Mouse (Mus musculus) intestine, postnatal 0 days (tissue): ENCODE data around the gene Xkr7. TPM values are rescaled to one million over a fixed set of nuclear protein-coding genes. Genes with fewer than 3 reads are reported as not detected.
A peak's percentile ranks its signal among the peaks of the same experiment; 100 is the strongest.

ENCODE experiments used
- ATAC-seq: fragments of 200-750 bp; cut with Nextera tagmentation; 2 replicates; pipeline ENCODE4 v1.8.0; 2017; ENCODE audit warnings: mild to moderate bottlenecking, moderate TSS enrichment, moderate library complexity
- H3K27ac ChIP-seq: fragments of 300-500 bp; sonication (generic); 2 replicates; pipeline ENCODE4 v1.5.1; 2014; ENCODE audit warnings: mild to moderate bottlenecking, low read depth, low read length, moderate library complexity
- H3K27me3 ChIP-seq: fragments of 300-500 bp; sonication (generic); replicated peaks from 2 replicates; pipeline ENCODE4 v1.6.1; 2014; ENCODE audit warnings: low read length, mixed read lengths; ENCODE audit not compliant: control insufficient read depth, insufficient read depth
- H3K36me3 ChIP-seq: fragments of 300-500 bp; sonication (generic); 2 replicates; pipeline ENCODE4 v1.6.1; 2014; ENCODE audit warnings: mild to moderate bottlenecking, moderate library complexity; ENCODE audit not compliant: control insufficient read depth, insufficient read depth
- H3K4me1 ChIP-seq: fragments of 300-500 bp; sonication (generic); replicated peaks from 2 replicates; pipeline ENCODE4 v1.6.1; 2014; ENCODE audit warnings: antibody characterized with exemption, low read length, mixed read lengths; ENCODE audit not compliant: control insufficient read depth, insufficient read depth
- H3K4me2 ChIP-seq: fragments of 300-500 bp; sonication (generic); replicated peaks from 2 replicates; pipeline ENCODE4 v1.6.1; 2014; ENCODE audit warnings: low read depth, mild to moderate bottlenecking, moderate library complexity
- H3K4me3 ChIP-seq: fragments of 300-500 bp; sonication (generic); 2 replicates; pipeline ENCODE4 v1.5.1; 2014; ENCODE audit warnings: low read depth, low read length
- H3K9ac ChIP-seq: fragments of 300-500 bp; sonication (generic); 2 replicates; pipeline ENCODE4 v1.6.1; 2014; ENCODE audit warnings: mild to moderate bottlenecking, low read depth, low read length
- H3K9me3 ChIP-seq: fragments of 300-500 bp; sonication (generic); 2 replicates; pipeline ENCODE4 v1.6.1; 2016; ENCODE audit warnings: mixed run types; ENCODE audit not compliant: control insufficient read depth
- CTCF ChIP-seq: sonication (generic); IDR thresholded peaks from 2 replicates; pipeline ENCODE4 v1.5.1; 2016; ENCODE audit warnings: low read depth, mild to moderate bottlenecking, control low read depth, antibody characterized with exemption, moderate library complexity
- WGBS: fragments of 180-500 bp; shearing (Covaris S2); extraction: QIAGEN DNeasy Blood & Tissue Kit; methylation state at CpG from one replicate; pipeline ENCODE4 v1.1.7; 2014; 5-methylcytosine and 5-hydroxymethylcytosine counted together
- polyA plus RNA-seq: library from polyadenylated mRNA; unstranded; fragments of >200 nt; fragmentation: Nextera tagmentation; extraction: Ambion mirVana; gene quantifications from 2 replicates; pipeline ENCODE4 v1.2.1, GENCODE M21; 2015

Xkr7 gene
- polyA plus RNA-seq, 1 experiment from 2014 or later = not detected

DNA sequence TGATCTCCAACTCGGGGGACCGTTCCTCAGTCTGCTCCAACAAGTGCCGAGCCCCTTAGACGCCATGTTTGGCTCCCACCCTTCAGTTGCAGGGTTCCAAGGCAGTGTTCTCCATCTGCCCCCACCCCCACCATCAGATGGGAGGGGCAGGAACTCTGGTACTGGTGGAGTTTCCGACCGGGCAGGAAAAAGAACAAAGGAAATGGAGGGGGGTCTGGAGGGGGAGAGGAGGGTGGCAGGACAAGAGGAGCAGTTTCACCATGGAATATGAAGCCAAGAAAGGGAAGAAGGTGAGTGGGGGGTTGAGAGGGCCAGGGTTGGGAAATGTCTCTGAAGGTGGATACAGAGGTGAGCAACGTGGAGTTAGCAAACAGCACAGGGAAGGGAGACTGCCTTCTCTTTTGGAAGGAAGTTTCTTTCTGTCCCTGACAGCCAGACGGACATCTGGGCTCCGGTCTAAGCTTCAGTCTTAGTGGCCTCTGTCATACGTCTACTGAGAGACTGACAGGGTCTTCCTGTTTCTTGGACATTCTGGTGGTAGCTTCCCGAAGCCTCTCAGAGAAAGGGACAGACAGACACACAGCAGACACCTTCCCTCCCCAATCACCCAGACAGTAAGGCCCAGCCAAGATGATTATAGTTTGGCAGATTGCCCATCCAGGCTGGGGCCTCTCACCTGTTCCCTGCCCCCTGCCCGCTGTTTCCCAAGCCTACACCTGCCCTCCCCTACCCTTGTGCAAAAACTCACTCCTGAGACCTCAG lies 34.3 kb downstream of the Xkr7 start, which contains the start of gene Ccm2l:
Gene Ccm2l (plus strand): TSS at position 209 of the 762 bp plus-strand sequence.
- peak within 1 kb of the TSS; percentile 16; the same call in 1 of the 2 replicates for H3K4me3 ChIP-seq
- H3K4me1 ChIP-seq = no peaks in the 10 kb centered on the region
- H3K27ac ChIP-seq = no peak within 1 kb of the TSS
- peaks cover 24% of the 10 kb centered on the region for H3K27me3 ChIP-seq
- H3K36me3 ChIP-seq = no peaks in the 10 kb centered on the region
- no peaks in the 10 kb centered on the region for H3K9me3 ChIP-seq
- no peak for ATAC-seq
- H3K4me2 ChIP-seq = no peak within 1 kb of the TSS
- H3K9ac ChIP-seq = no peak within 1 kb of the TSS
- TF ChIP-seq CTCF = no peak
- WGBS = 41% methylated on average over 12 of the region's 12 CpGs

DNA sequence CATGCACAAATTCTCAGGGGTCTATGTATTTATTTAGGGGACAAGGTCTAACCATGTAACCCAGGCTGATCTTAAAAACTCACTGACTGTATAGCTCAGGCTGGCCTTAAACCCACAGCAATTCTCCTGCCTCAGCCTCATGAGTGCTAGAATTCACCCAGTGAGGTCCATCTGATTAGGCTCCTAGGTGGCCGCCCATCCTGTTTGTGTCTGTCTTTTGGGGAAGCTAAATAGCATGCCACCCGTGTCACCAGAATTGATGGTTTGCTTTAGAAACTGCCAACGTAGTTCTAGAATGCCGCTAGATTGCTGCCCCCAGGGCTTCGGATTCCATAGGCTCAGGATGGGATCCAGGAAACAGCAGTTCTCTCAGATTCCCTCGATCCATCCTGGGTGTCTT lies 35.3 kb downstream of the Xkr7 start:
- Histone ChIP-seq H3K4me2 (no peak overlapping the region), H3K27ac (no peak overlapping the region), H3K9me3 (no peaks in the 10 kb centered on the region), H3K4me1 (no peaks in the 10 kb centered on the region), H3K4me3 (no peak overlapping the region), H3K36me3 (no peaks in the 10 kb centered on the region), H3K27me3 (peaks cover 35% of the 10 kb centered on the region), H3K9ac (no peak overlapping the region)
- WGBS = 50% methylated on average over 6 of the region's 6 CpGs
- no peak for TF ChIP-seq CTCF
- no peak for ATAC-seq

DNA sequence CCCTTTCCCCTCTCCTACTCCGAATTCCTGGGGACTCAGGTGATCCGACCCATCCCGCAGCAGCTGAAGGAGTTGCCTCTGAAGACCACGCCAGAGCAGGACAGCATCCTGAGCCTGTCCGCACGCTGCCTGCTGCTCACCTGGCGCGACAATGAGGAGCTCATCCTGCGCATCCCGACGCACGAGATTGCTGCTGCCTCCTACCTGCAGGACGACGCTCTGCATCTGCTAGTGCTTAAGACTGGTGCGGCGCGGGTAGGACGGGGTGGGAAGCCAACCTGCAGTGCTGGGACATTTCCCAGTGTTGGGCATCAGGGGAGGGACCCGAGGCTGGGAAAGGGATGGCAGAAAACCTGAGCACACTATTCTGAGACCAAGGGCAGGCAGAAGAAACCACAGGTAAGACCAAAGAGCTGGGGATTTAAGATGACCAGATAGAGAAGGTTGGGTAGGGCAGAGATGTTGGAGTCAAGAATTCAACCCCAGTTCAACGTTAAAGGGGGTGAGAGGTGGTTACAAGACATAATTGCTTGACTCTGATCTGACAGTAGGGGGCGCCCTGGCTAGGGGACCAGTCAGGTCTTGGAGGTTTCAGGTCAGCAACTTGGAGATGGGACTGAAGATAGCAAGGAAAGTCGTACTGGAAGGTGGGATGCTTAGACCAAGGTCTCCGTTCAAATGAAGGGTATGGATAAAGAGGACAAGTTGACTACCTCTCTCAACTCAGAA lies 39.3 kb downstream of the Xkr7 start:
- H3K4me3 ChIP-seq = no peak overlapping the region
- H3K4me2 ChIP-seq = no peak overlapping the region
- no peak overlapping the region for H3K27ac ChIP-seq
- peaks cover 56% of the 10 kb centered on the region for H3K27me3 ChIP-seq
- peak; percentile 18; the same call in 1 of the 2 replicates for ATAC-seq
- no peaks in the 10 kb centered on the region for H3K9me3 ChIP-seq
- H3K9ac ChIP-seq = no peak overlapping the region
- WGBS = 16% methylated on average over 23 of the region's 23 CpGs
- peak; percentile 59 for TF ChIP-seq CTCF
- H3K4me1 ChIP-seq = no peaks in the 10 kb centered on the region
- no peaks in the 10 kb centered on the region for H3K36me3 ChIP-seq

DNA sequence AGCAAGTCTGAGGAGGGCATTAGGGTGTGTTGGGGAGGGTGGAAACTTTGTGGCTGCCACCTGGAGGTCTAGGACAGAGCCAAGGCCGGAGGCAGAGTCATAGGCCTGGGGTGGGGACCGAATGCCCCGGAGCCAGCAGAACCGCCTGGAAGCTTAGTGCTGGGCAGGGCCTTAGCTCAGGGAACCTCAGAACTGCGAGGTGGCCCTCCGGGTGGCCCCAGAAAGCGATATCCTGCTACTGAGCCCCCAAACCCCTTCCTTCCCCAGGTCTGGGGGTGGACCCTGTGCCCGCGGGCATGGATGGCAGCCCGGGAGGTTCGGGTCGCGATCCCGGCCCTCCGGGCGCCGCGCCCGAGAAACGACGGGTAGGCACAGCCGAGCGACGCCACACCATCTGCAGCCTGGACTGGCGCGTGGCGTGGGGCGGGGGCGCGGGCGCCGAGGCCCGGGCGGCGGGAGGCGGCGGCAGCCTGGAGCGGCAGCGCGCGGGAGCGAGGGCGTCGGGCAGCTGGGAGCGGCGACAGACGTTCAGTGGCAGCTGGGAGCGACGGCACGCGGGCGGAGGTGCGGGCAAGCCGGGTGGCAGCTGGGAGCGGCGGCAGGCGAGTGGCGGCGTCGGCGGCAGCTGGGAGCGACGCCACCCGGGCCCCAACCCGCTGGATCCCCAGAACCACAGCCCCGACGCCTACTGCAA lies 40.0 kb downstream of the Xkr7 start:
- no peak overlapping the region for H3K9ac ChIP-seq
- H3K4me2 ChIP-seq = peak overlapping the region; percentile 54
- H3K4me1 ChIP-seq = no peaks in the 10 kb centered on the region
- ATAC-seq = peak; percentile 24; the same call in 1 of the 2 replicates
- TF ChIP-seq CTCF = no peak
- H3K4me3 ChIP-seq = peak overlapping the region; percentile 26
- H3K9me3 ChIP-seq = no peaks in the 10 kb centered on the region
- H3K27me3 ChIP-seq = peaks cover 56% of the 10 kb centered on the region
- H3K27ac ChIP-seq = no peak overlapping the region
- no peaks in the 10 kb centered on the region for H3K36me3 ChIP-seq
- 13% methylated on average over 61 of the region's 67 CpGs for WGBS

DNA sequence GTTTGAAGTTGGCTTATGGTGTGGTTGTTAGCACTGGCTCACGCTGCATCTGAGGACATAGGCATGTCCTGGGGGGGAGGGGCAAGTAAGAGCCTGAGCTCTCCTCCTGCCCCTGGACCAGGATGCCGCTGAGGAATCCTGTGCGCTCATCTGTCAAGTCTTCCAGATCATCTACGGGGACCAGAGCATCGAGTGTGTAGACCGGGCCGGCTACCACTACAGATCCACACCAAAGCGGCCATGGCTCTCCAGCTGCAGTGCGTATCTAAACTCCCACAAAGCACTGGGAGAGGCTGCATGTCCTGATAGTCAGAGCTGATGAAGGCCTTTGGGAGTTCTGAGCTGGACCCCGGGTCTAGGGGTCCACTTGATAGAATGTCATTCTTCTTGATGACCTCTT lies 43.0 kb downstream of the Xkr7 start:
- WGBS = 87% methylated on average over 10 of the region's 10 CpGs
- Histone ChIP-seq H3K9me3 (no peaks in the 10 kb centered on the region), H3K4me2 (no peak overlapping the region), H3K36me3 (no peaks in the 10 kb centered on the region), H3K27ac (no peak overlapping the region), H3K9ac (no peak overlapping the region), H3K4me1 (no peaks in the 10 kb centered on the region), H3K27me3 (peaks cover 45% of the 10 kb centered on the region), H3K4me3 (no peak overlapping the region)
- ATAC-seq = no peak
- TF ChIP-seq CTCF = no peak

DNA sequence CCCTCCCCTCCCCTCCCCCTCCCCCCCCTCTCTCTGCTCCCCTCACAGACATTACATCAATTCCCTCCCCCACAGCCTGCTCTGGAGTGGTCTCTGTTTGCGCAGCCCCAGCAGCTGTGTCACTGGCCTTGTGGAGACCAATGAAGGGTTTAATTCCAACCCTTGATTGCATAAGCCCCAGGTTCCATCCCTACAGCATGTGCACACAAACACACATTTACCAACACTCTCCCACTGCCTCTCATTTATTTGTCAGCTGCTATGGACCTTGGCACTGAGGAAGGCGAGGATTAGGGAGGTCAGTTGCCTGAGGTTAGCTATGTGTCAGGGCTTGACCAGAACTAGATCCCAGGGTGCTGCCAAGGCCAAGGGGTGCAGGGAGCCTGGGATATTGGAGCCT lies 44.3 kb downstream of the Xkr7 start:
- ATAC-seq = no peak
- H3K4me3 ChIP-seq = no peak overlapping the region
- TF ChIP-seq CTCF = no peak
- WGBS = 49% methylated on average over 2 of the region's 2 CpGs
- no peak overlapping the region for H3K4me2 ChIP-seq
- no peak overlapping the region for H3K27ac ChIP-seq
- no peaks in the 10 kb centered on the region for H3K4me1 ChIP-seq
- H3K27me3 ChIP-seq = peaks cover 32% of the 10 kb centered on the region
- H3K9ac ChIP-seq = no peak overlapping the region
- no peaks in the 10 kb centered on the region for H3K36me3 ChIP-seq
- H3K9me3 ChIP-seq = no peaks in the 10 kb centered on the region
